Mouse (Mus musculus) intestine, postnatal 0 days (tissue): ENCODE measurements around the gene Npl. TPM values are rescaled to one million over a fixed set of nuclear protein-coding genes. Genes with fewer than 3 reads are reported as not detected.
A peak's percentile ranks its signal among the peaks of the same experiment; 100 is the strongest.
"Not testable (repeated sequence)": the region's sequence is repeated elsewhere in the genome, so short reads cannot be mapped to it uniquely, and the experiment has no call there.

ENCODE experiments used
- ATAC-seq: fragments of 200-750 bp; cut with Nextera tagmentation; 2 replicates; pipeline ENCODE4 v1.8.0; 2017; ENCODE audit warnings: mild to moderate bottlenecking, moderate TSS enrichment, moderate library complexity
- H3K27ac ChIP-seq: fragments of 300-500 bp; sonication (generic); 2 replicates; pipeline ENCODE4 v1.5.1; 2014; ENCODE audit warnings: mild to moderate bottlenecking, low read depth, low read length, moderate library complexity
- H3K27me3 ChIP-seq: fragments of 300-500 bp; sonication (generic); replicated peaks from 2 replicates; pipeline ENCODE4 v1.6.1; 2014; ENCODE audit warnings: low read length, mixed read lengths; ENCODE audit not compliant: control insufficient read depth, insufficient read depth
- H3K36me3 ChIP-seq: fragments of 300-500 bp; sonication (generic); 2 replicates; pipeline ENCODE4 v1.6.1; 2014; ENCODE audit warnings: mild to moderate bottlenecking, moderate library complexity; ENCODE audit not compliant: control insufficient read depth, insufficient read depth
- H3K4me1 ChIP-seq: fragments of 300-500 bp; sonication (generic); replicated peaks from 2 replicates; pipeline ENCODE4 v1.6.1; 2014; ENCODE audit warnings: antibody characterized with exemption, low read length, mixed read lengths; ENCODE audit not compliant: control insufficient read depth, insufficient read depth
- H3K4me2 ChIP-seq: fragments of 300-500 bp; sonication (generic); replicated peaks from 2 replicates; pipeline ENCODE4 v1.6.1; 2014; ENCODE audit warnings: low read depth, mild to moderate bottlenecking, moderate library complexity
- H3K4me3 ChIP-seq: fragments of 300-500 bp; sonication (generic); 2 replicates; pipeline ENCODE4 v1.5.1; 2014; ENCODE audit warnings: low read depth, low read length
- H3K9ac ChIP-seq: fragments of 300-500 bp; sonication (generic); 2 replicates; pipeline ENCODE4 v1.6.1; 2014; ENCODE audit warnings: mild to moderate bottlenecking, low read depth, low read length
- H3K9me3 ChIP-seq: fragments of 300-500 bp; sonication (generic); 2 replicates; pipeline ENCODE4 v1.6.1; 2016; ENCODE audit warnings: mixed run types; ENCODE audit not compliant: control insufficient read depth
- CTCF ChIP-seq: sonication (generic); IDR thresholded peaks from 2 replicates; pipeline ENCODE4 v1.5.1; 2016; ENCODE audit warnings: low read depth, mild to moderate bottlenecking, control low read depth, antibody characterized with exemption, moderate library complexity
- WGBS: fragments of 180-500 bp; shearing (Covaris S2); extraction: QIAGEN DNeasy Blood & Tissue Kit; methylation state at CpG from one replicate; pipeline ENCODE4 v1.1.7; 2014; 5-methylcytosine and 5-hydroxymethylcytosine counted together
- polyA plus RNA-seq: library from polyadenylated mRNA; unstranded; fragments of >200 nt; fragmentation: Nextera tagmentation; extraction: Ambion mirVana; gene quantifications from 2 replicates; pipeline ENCODE4 v1.2.1, GENCODE M21; 2015

Npl gene
- polyA plus RNA-seq, 1 experiment from 2014 or later = 967 TPM

GRCm38 (mm10) chr1:153532234-153532841, 17.5 kb downstream of the Npl start:
- ATAC-seq = peak; percentile 34; the same call in 1 of the 2 replicates
- Histone ChIP-seq H3K4me2 (peak overlapping the region; percentile 57), H3K36me3 (peaks cover 7% of the 10 kb centered on the region; the same call in 1 of the 2 replicates), H3K27me3 (no peaks in the 10 kb centered on the region), H3K4me1 (no peaks in the 10 kb centered on the region), H3K27ac (peak overlapping the region; percentile 35; the same call in 1 of the 2 replicates), H3K9me3 (no peaks in the 10 kb centered on the region), H3K4me3 (0 out of 2 replicates have a peak overlapping the region, but pooled peaks have one; percentile 9), H3K9ac (0 out of 2 replicates have a peak overlapping the region, but pooled peaks have one; percentile 11)
- TF ChIP-seq CTCF = no peak
- WGBS = 13% methylated on average over 12 of the region's 12 CpGs

- H3K27me3 ChIP-seq = no peaks in the 10 kb centered on the region
- peaks cover 7% of the 10 kb centered on the region; the same call in 1 of the 2 replicates for H3K36me3 ChIP-seq
- 40% methylated on average over 9 of the region's 9 CpGs for WGBS
- no peaks in the 10 kb centered on the region for H3K4me1 ChIP-seq
- no peaks in the 10 kb centered on the region for H3K9me3 ChIP-seq
- H3K27ac ChIP-seq = no peak overlapping the region
- ATAC-seq = no peak
- H3K4me3 ChIP-seq = no peak overlapping the region
- no peak overlapping the region for H3K9ac ChIP-seq
- peak overlapping the region; percentile 57 for H3K4me2 ChIP-seq
- TF ChIP-seq CTCF = no peak
Observed at GRCm38 (mm10) chr1:153531677-153532233, 18.1 kb downstream of the Npl start.

GRCm38 (mm10) chr1:153522116-153522515, 27.7 kb downstream of the Npl start:
- Histone ChIP-seq H3K27me3 (no peaks in the 10 kb centered on the region), H3K4me3 (no peak overlapping the region), H3K9ac (no peak overlapping the region), H3K36me3 (peaks cover 8% of the 10 kb centered on the region), H3K4me1 (no peaks in the 10 kb centered on the region), H3K9me3 (no peaks in the 10 kb centered on the region), H3K27ac (no peak overlapping the region), H3K4me2 (no peak overlapping the region)
- no peak for ATAC-seq
- 40% methylated on average over 3 of the region's 3 CpGs for WGBS
- TF ChIP-seq CTCF = no peak

GRCm38 (mm10) chr1:153515368-153515767, 34.5 kb downstream of the Npl start:
- Histone ChIP-seq H3K27ac (no peak overlapping the region), H3K27me3 (no peaks in the 10 kb centered on the region), H3K4me2 (no peak overlapping the region), H3K4me3 (no peak overlapping the region), H3K4me1 (no peaks in the 10 kb centered on the region), H3K9ac (no peak overlapping the region), H3K36me3 (peaks cover 22% of the 10 kb centered on the region; the same call in 1 of the 2 replicates), H3K9me3 (no peaks in the 10 kb centered on the region)
- WGBS = 80% methylated on average over 12 of the region's 12 CpGs
- no peak for ATAC-seq
- TF ChIP-seq CTCF = no peak

- Histone ChIP-seq H3K27me3 (no peaks in the 10 kb centered on the region), H3K4me2 (no peak overlapping the region), H3K4me1 (no peaks in the 10 kb centered on the region), H3K36me3 (peaks cover 12% of the 10 kb centered on the region; the same call in 1 of the 2 replicates), H3K9ac (no peak overlapping the region), H3K4me3 (no peak overlapping the region), H3K27ac (no peak overlapping the region), H3K9me3 (no peaks in the 10 kb centered on the region)
- WGBS = 49% methylated on average over 2 of the region's 2 CpGs
- ATAC-seq = no peak
- TF ChIP-seq CTCF = peak; percentile 60
Observed at GRCm38 (mm10) chr1:153510330-153511009, 39.4 kb downstream of the Npl start.

GRCm38 (mm10) chr1:153509569-153509968, 40.3 kb downstream of the Npl start:
- H3K4me1 ChIP-seq, H3K36me3 ChIP-seq, ATAC-seq, H3K4me2 ChIP-seq, H3K27me3 ChIP-seq, H3K9ac ChIP-seq, H3K27ac ChIP-seq, H3K9me3 ChIP-seq, H3K4me3 ChIP-seq: not testable (repeated sequence)
- WGBS = 63% methylated on average over 8 of the region's 8 CpGs
